Mouse (Mus musculus) cortical plate, adult 2 months (tissue): ENCODE measurements around the gene Ldlrap1. TPM values are rescaled to one million over a fixed set of nuclear protein-coding genes. Genes with fewer than 3 reads are reported as not detected.
A peak's percentile ranks its signal among the peaks of the same experiment; 100 is the strongest.

Source experiments
- H3K27ac ChIP-seq: fragments of 200-500 bp; 2 replicates; pipeline ENCODE4 v1.5.1; 2012; ENCODE audit warnings: low read length, control low read depth, inconsistent platforms; ENCODE audit not compliant: insufficient read depth
- H3K4me1 ChIP-seq: fragments of 200-500 bp; 2 replicates; pipeline ENCODE4 v1.6.1; 2011; ENCODE audit warnings: low read length; ENCODE audit not compliant: control insufficient read depth, insufficient read depth
- H3K4me3 ChIP-seq: fragments of 200-500 bp; 2 replicates; pipeline ENCODE4 v1.5.1; 2011; ENCODE audit warnings: mild to moderate bottlenecking, low read length, control low read depth; ENCODE audit not compliant: insufficient read depth
- CTCF ChIP-seq: fragments of 200-500 bp; IDR thresholded peaks from 2 replicates; pipeline ENCODE4 v1.5.1; 2011; ENCODE audit warnings: mild to moderate bottlenecking, control low read depth, low read length; ENCODE audit not compliant: insufficient read depth; ENCODE audit errors: extremely low read depth
- POLR2A ChIP-seq: fragments of 200-500 bp; IDR thresholded peaks from 2 replicates; pipeline ENCODE4 v1.6.1; 2011; ENCODE audit warnings: mild to moderate bottlenecking, low read length, control low read depth; ENCODE audit not compliant: insufficient read depth; ENCODE audit errors: extremely low read depth
- polyA plus RNA-seq: library from polyadenylated mRNA; depleted of rRNA; stranded (reverse); fragments of >200 nt; gene quantifications from 2 replicates; pipeline ENCODE4 v1.2.3, GENCODE M21; 2012

Gene Ldlrap1
- polyA plus RNA-seq, 1 experiment, result 3.0 TPM

GRCm38 (mm10) chr4:134779136-134779934 lies 11.5 kb upstream of the Ldlrap1 start:
- Histone ChIP-seq H3K4me1 (no peaks in the 10 kb centered on the region), H3K4me3 (no peak overlapping the region), H3K27ac (no peak overlapping the region)
- TF ChIP-seq CTCF (no peak), POLR2A (no peak)

DNA sequence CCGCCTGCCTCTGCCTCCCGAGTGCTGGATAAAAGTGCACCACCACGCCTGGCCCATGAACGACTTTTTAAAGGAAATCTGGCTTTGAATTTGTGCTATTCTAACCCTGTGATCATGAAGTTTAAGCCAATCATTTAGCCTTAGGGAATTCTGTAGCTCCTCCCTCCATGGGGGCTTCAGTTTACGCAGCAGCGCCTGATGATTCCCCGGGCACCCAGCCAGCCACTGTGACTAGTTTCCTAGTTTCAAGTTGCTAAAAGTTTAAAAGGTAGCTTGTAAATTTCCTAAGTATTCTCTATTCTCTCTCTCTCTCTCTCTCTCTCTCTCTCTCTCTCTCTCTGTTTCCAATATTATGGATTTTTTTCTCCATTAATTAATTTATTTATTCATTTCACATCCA lies 8.4 kb upstream of the Ldlrap1 start:
- TF ChIP-seq POLR2A, result no peak
- TF ChIP-seq CTCF, result no peak
- Histone ChIP-seq H3K4me1 (no peaks in the 10 kb centered on the region; the same call in 1 of the 2 replicates), H3K27ac (no peak overlapping the region), H3K4me3 (no peak overlapping the region)

DNA sequence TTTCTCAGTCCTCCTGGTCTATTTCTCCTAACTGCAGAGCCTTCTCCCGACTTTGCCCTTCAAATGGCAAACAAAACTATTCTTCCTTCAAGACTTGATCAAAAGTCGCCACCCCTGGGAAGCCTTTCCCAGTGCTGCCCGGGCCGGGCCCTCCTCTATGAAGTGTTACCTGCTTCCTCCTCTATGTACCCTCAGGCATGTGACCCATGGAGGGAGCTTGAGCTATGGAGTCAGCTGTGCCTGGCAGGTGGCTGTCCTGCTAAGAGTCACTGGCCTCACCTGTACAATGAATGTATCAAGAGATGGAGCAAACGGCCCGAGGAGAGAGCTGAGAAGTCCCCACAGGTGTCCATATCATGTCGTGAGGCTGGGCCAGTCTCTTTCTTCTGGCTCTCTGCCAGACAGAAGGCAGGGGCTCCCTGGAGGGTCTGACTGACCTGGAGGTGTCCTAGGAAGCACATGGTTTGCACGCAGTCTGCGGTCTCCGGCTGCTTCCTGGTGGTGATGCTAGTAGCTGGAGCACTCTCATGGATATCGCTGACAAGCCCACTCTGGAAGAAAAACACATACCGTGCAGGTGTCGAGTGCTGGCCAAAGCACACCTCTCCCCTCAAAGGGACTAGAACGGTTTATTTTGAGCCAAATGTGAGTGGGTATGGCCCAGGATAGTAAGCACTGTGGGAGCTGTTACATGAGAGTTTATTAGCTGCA lies 7.6 kb upstream of the Ldlrap1 start:
- Histone ChIP-seq H3K4me3 (no peak overlapping the region), H3K27ac (no peak overlapping the region), H3K4me1 (no peaks in the 10 kb centered on the region; the same call in 1 of the 2 replicates)
- TF ChIP-seq CTCF (no peak), POLR2A (no peak)

DNA sequence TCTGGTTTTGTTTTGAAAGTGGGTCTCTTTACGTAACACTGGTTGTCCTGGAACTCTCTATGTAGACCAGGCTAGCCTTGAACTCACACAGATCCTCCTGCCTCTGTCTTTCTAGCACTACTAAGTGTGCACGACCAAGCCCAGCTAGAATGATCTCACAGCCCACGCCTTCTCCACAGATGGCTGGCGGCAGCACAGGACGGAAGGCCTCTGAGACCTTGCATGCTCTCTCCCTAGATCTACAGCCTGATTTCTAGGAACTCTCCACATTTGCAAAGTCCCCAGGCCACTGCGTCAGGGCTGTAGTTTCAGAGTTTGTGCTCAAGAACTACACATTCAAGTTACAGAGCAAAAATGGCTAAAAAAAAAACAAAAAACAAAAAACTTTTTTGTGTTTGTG lies 6.3 kb upstream of the Ldlrap1 start:
- Histone ChIP-seq H3K27ac (no peak overlapping the region), H3K4me3 (no peak overlapping the region), H3K4me1 (no peaks in the 10 kb centered on the region; the same call in 1 of the 2 replicates)
- TF ChIP-seq POLR2A (no peak), CTCF (no peak)

- Histone ChIP-seq H3K4me1 (no peaks in the 10 kb centered on the region; the same call in 1 of the 2 replicates), H3K4me3 (no peak overlapping the region), H3K27ac (no peak overlapping the region)
- no peak for TF ChIP-seq CTCF
- no peak for TF ChIP-seq POLR2A
Observed at GRCm38 (mm10) chr4:134772805-134773674, 5.2 kb upstream of the Ldlrap1 start.

DNA sequence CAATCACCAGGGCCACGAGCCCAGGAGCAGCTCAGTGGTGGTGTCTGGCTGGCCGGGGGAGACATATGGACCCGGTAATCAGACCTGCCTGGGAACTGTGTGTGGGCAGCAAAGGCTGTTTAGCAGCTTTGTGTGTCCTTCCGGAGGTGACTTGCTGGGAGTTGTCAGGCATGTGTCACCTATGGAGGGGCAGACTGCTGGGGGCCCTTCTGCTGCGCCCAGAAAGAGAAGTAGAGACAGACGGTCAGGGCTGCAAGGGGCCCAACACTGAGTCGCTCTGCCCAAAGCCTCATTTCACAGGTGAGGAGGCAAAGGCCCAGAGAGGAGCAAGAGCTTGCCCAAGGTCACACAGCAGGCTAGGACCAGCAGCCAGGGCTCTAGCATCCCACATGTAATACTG lies 2.1 kb upstream of the Ldlrap1 start:
- no peak overlapping the region for H3K27ac ChIP-seq
- H3K4me3 ChIP-seq, result no peak overlapping the region
- no peaks in the 10 kb centered on the region; the same call in 1 of the 2 replicates for H3K4me1 ChIP-seq
- no peak for TF ChIP-seq CTCF
- TF ChIP-seq POLR2A, result no peak

- no peak for TF ChIP-seq CTCF
- no peak for TF ChIP-seq POLR2A
- H3K4me3 ChIP-seq, result no peak overlapping the region
- no peaks in the 10 kb centered on the region; the same call in 1 of the 2 replicates for H3K4me1 ChIP-seq
- no peak overlapping the region for H3K27ac ChIP-seq
Observed at GRCm38 (mm10) chr4:134769081-134769811, 1.4 kb upstream of the Ldlrap1 start.

DNA sequence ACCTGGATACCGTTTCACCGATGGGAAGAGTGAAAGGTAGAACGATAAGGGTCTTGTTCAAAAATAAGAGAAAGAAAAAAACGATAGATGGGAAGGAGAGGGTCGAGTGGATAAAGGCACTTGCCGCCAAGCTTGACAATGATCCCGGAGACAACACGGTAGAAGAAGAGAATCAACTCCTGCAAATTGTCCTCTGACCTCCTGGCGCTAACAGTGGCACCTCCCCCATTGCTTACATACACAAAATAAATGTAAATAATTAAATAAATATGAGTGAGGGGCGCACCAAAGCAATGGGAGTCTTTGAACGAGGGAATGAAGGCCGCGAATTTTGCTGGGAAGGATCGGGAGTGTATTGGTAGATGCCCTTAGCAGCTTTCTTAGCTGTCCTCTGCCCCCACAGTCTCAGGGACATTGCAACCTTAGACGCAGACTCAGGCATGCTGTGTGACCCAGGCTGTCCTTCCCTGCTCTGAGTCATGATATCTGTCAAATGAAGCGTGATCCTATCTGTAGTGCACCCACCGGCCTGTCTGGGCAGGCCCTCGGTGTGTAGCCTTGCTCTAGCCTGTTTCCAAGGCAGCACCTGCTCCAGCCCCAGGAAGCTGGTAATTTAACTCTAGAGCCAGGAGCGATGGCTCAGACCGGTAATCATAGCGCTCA lies 533 bp upstream of the Ldlrap1 start:
- peak overlapping the region; percentile 50 for H3K4me3 ChIP-seq
- TF ChIP-seq POLR2A, result no peak
- no peak for TF ChIP-seq CTCF
- no peaks in the 10 kb centered on the region; the same call in 1 of the 2 replicates for H3K4me1 ChIP-seq
- no peak overlapping the region for H3K27ac ChIP-seq

DNA sequence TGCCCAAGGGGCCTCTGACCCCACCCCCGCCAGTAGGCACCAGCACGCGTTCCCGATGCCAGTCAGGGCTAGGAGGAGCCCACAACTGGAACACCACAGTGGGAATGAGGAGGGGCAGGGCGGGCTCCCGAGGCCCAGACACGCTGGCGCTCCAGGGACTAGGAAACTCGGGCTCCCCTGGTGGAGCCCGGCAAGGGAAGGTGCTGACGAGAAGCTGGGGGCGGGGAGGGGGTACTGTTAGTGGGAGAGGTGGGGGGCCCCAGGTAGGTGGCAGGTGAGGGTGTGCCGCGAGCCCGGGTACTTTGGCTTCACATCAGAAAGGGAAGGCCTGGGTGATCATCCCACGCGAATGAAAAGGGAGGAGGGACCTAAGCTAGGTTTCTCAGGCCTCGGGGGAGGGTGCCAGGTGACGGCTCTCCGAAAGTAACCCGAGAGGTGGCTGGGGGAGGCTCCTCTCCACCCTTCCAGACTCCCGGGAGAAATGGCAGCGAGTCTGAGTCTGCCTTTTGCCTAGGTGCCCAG lies 859 bp downstream of the Ldlrap1 start:
- Histone ChIP-seq H3K4me3 (peak overlapping the region; percentile 50), H3K27ac (no peak overlapping the region; the same call in 1 of the 2 replicates), H3K4me1 (no peaks in the 10 kb centered on the region)
- TF ChIP-seq POLR2A, result no peak
- no peak for TF ChIP-seq CTCF
